Mouse (Mus musculus) cerebellum, adult 2 months (tissue): ENCODE measurements around the gene Tmem185b.

Experiments
- CTCF ChIP-seq: fragments of 200-500 bp; IDR thresholded peaks from 2 replicates; pipeline ENCODE4 v1.5.1; 2011; ENCODE audit warnings: low read depth, mild to moderate bottlenecking, control low read depth, low read length, moderate library complexity, borderline replicate concordance; ENCODE audit not compliant: insufficient read depth
- POLR2A ChIP-seq: fragments of 200-500 bp; IDR thresholded peaks from 2 replicates; pipeline ENCODE4 v1.6.1; 2011; ENCODE audit warnings: low read length, control low read depth, borderline replicate concordance; ENCODE audit not compliant: insufficient read depth

GRCm38 (mm10) chr1:119534341-119534740 lies 8.4 kb downstream of the Tmem185b start:
- no peak for TF ChIP-seq POLR2A
- no peak for TF ChIP-seq CTCF
